Mouse (Mus musculus): ENCODE results near the gene Steap4. TPM values are rescaled to one million over a fixed set of nuclear protein-coding genes. Genes with fewer than 3 reads are reported as not detected.

The Steap4 gene
- polyA plus RNA-seq, 1 experiment from 2014 or later, result 0.17 TPM

DNA sequence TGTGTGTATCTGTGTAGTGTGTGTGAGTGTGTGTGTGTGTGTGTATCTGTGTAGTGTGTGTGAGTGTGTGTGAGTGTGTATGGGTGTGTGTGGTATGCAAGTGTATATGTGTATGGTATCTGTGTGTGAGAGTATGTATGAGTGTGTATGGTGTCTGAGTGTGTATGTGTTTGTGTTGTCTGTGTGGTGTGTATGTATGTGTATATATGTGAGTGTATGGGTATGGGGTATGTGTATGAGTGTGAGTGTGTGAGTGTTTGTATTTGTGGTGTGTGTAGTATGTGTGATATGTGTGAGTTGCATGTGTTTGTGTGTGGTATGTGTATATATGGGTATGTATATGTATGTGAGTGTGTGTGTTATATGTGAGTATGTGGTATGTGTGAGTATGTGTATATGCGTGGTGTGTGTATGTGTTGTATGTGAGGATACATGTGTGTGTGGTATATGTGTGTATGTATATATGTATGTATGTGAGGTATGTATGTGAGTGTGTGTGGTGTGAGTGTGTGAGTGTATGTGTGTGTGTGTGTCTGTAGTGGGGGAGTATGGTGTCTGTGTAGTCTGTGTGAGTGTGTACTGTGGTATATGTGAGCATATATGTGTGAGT, 35.1 kb downstream of the Steap4 start:
- no peak overlapping the region for H3K4me3 ChIP-seq
- no peak overlapping the region for H3K27ac ChIP-seq
- H3K27me3 ChIP-seq, result no peaks in the 10 kb centered on the region
- no peak overlapping the region for H3K9ac ChIP-seq
- H3K4me1 ChIP-seq, result no peaks in the 10 kb centered on the region
- no peaks in the 10 kb centered on the region for H3K36me3 ChIP-seq (ENCODE audit: poor library complexity, severe bottlenecking)
- 97% methylated on average over 1 of the region's 1 CpGs for WGBS
- H3K9me3 ChIP-seq (replicated peaks), result no peaks in the 10 kb centered on the region
- no peak overlapping the region for H3K4me2 ChIP-seq
- no peak for ATAC-seq

GRCm38 (mm10) chr5:7996401-7997044, 36.3 kb downstream of the Steap4 start:
- Histone ChIP-seq H3K27me3 (no peaks in the 10 kb centered on the region), H3K4me1 (no peaks in the 10 kb centered on the region), H3K9ac (no peak overlapping the region), H3K4me2 (no peak overlapping the region), H3K27ac (no peak overlapping the region), H3K4me3 (no peak overlapping the region), H3K9me3 (replicated peaks) (no peaks in the 10 kb centered on the region), H3K36me3 (ENCODE audit: poor library complexity, severe bottlenecking) (no peaks in the 10 kb centered on the region)
- ATAC-seq, result peak; percentile 74
- WGBS, result 59% methylated on average over 8 of the region's 8 CpGs

GRCm38 (mm10) chr5:7997086-7997485, 36.8 kb downstream of the Steap4 start:
- H3K4me2 ChIP-seq, result no peak overlapping the region
- H3K4me3 ChIP-seq, result no peak overlapping the region
- no peaks in the 10 kb centered on the region for H3K4me1 ChIP-seq
- H3K27me3 ChIP-seq, result no peaks in the 10 kb centered on the region
- no peaks in the 10 kb centered on the region for H3K9me3 ChIP-seq (replicated peaks)
- H3K36me3 ChIP-seq (ENCODE audit: poor library complexity, severe bottlenecking), result no peaks in the 10 kb centered on the region
- WGBS, result 82% methylated on average over 2 of the region's 2 CpGs
- no peak overlapping the region for H3K9ac ChIP-seq
- ATAC-seq, result no peak
- no peak overlapping the region for H3K27ac ChIP-seq

DNA sequence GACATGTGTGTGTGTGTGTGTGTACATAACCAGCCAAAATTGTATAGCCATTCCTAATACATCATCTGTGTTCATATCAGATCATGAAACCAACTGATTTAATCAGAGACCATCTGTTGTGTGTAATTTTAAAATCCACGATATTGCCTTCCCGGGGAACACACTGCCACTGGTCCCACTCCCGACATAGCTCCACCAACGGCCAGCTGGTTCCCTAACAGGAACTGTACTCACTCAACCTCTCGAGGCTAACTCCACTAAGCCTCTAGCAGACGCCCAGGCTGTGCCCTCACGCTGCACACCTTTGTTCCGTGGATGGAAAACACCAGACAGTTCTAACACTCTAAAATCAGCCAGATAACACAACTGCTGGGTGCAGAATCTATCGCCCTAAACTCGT, 40.2 kb downstream of the Steap4 start:
- no peaks in the 10 kb centered on the region for H3K27me3 ChIP-seq
- peak; percentile 4; the same call in 1 of the 2 replicates for ATAC-seq
- H3K36me3 ChIP-seq (ENCODE audit: poor library complexity, severe bottlenecking), result no peaks in the 10 kb centered on the region
- 87% methylated on average over 10 of the region's 10 CpGs for WGBS
- no peak overlapping the region for H3K4me2 ChIP-seq
- no peak overlapping the region for H3K4me3 ChIP-seq
- H3K27ac ChIP-seq, result no peak overlapping the region
- no peak overlapping the region for H3K9ac ChIP-seq
- H3K4me1 ChIP-seq, result no peaks in the 10 kb centered on the region
- H3K9me3 ChIP-seq (replicated peaks), result no peaks in the 10 kb centered on the region

DNA sequence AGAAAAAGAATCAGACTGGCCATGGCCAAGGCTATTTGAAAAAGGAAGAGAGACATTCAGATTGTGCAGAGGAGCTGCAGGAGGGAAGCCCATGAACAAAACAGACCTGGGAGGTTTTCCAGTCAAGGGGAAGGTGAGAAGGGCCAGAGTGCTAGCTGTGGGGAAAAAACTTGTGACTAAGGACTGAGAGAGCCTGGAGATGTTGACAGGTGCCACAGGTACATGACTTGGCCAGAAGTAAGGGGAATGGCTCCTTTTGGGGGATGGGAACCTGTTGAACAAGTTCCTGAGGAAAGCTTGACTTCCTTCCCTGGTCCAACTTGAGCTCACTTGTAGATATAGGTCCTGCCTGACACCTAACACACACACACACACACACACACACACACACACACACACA, 42.6 kb downstream of the Steap4 start:
- no peaks in the 10 kb centered on the region for H3K4me1 ChIP-seq

DNA sequence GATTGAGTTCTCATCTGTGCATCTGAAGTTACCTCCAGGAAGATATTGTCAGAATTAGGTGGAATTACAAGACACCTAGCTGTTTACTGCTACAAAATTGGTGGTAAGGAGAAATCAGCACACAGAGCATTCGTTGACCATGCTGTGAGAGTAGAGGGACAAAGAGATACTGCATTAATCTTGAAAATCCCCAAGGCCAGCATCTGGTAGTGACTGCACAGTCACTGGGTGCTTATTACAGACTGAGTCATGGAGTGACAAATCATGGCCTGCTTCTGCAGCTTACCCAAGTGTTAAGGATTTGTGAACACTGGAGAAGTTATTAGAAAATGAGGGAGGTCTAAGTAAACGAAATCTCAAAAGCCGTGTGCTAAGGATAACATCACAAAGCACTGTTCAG, 53.0 kb downstream of the Steap4 start:
- WGBS, result 77% methylated on average over 3 of the region's 3 CpGs
- Histone ChIP-seq H3K9me3 (replicated peaks) (0 out of 2 replicates have a peak, but pooled peaks cover 4% of the 10 kb centered on the region), H3K27ac (no peak overlapping the region), H3K9ac (no peak overlapping the region), H3K4me1 (no peaks in the 10 kb centered on the region), H3K27me3 (no peaks in the 10 kb centered on the region), H3K4me3 (no peak overlapping the region), H3K36me3 (ENCODE audit: poor library complexity, severe bottlenecking) (no peaks in the 10 kb centered on the region), H3K4me2 (no peak overlapping the region)
- ATAC-seq, result no peak

More for the DNA sequence above, 42.6 kb downstream of the Steap4 start:
- no peaks in the 10 kb centered on the region for H3K27me3 ChIP-seq
- H3K9ac ChIP-seq, result no peak overlapping the region
- no peaks in the 10 kb centered on the region for H3K36me3 ChIP-seq (ENCODE audit: poor library complexity, severe bottlenecking)
- no peak for ATAC-seq
- no peak overlapping the region for H3K4me3 ChIP-seq
- H3K9me3 ChIP-seq (replicated peaks), result no peaks in the 10 kb centered on the region; the same call in 1 of the 2 replicates
- no peak overlapping the region for H3K27ac ChIP-seq
- H3K4me2 ChIP-seq, result no peak overlapping the region

Other genes starting within 250 kb of the Steap4 start
- 135 and 147 TPM in 2 replicates for gene Sri, start 85.6 kb downstream of the Steap4 start, polyA plus RNA-seq (2015; fragmentation: Nextera tagmentation; extraction: Ambion mirVana)